Mouse (Mus musculus): ENCODE data around the gene Chil1.

Gene Chil1

GRCm38 (mm10) chr1:134182025-134182424 lies at the start of gene Chil1:
Chil1 (plus strand) TSS chr1:134182176.
- DNase-seq: no peak

- no peak for DNase-seq
Observed at GRCm38 (mm10) chr1:134133316-134133715, 48.7 kb upstream of the Chil1 start.

GRCm38 (mm10) chr1:134136351-134136750 lies 45.6 kb upstream of the Chil1 start:
- DNase-seq: no peak

GRCm38 (mm10) chr1:134138424-134138823 lies 43.6 kb upstream of the Chil1 start:
- no peak for DNase-seq

- no peak for DNase-seq
Observed at GRCm38 (mm10) chr1:134142363-134142794, 39.6 kb upstream of the Chil1 start.

- DNase-seq: peak; percentile 34
Observed at GRCm38 (mm10) chr1:134146066-134146465, 35.9 kb upstream of the Chil1 start.

- DNase-seq: no peak
Observed at GRCm38 (mm10) chr1:134150076-134150475, 31.9 kb upstream of the Chil1 start.

- DNase-seq: no peak
Observed at GRCm38 (mm10) chr1:134150745-134151144, 31.2 kb upstream of the Chil1 start.

- DNase-seq: peak; percentile 73
Observed at GRCm38 (mm10) chr1:134151655-134152412, 30.1 kb upstream of the Chil1 start.

- DNase-seq: no peak
Observed at GRCm38 (mm10) chr1:134152626-134153590, 29.1 kb upstream of the Chil1 start.

- no peak for DNase-seq
Observed at GRCm38 (mm10) chr1:134154121-134154520, 27.9 kb upstream of the Chil1 start.

GRCm38 (mm10) chr1:134154655-134155054 lies 27.3 kb upstream of the Chil1 start:
- no peak for DNase-seq

GRCm38 (mm10) chr1:134160404-134160803 lies 21.6 kb upstream of the Chil1 start:
- DNase-seq: no peak

GRCm38 (mm10) chr1:134161399-134161798 lies 20.6 kb upstream of the Chil1 start:
- DNase-seq: no peak

- no peak for DNase-seq
Observed at GRCm38 (mm10) chr1:134162510-134163225, 19.3 kb upstream of the Chil1 start.

- no peak for DNase-seq
Observed at GRCm38 (mm10) chr1:134163476-134163875, 18.5 kb upstream of the Chil1 start.

GRCm38 (mm10) chr1:134164454-134164853 lies 17.5 kb upstream of the Chil1 start:
- no peak for DNase-seq

GRCm38 (mm10) chr1:134166547-134166946 lies 15.4 kb upstream of the Chil1 start:
- DNase-seq: no peak

GRCm38 (mm10) chr1:134167416-134168305 lies 14.3 kb upstream of the Chil1 start:
- no peak for DNase-seq

GRCm38 (mm10) chr1:134168567-134168966 lies 13.4 kb upstream of the Chil1 start:
- DNase-seq: no peak

- DNase-seq: no peak
Observed at GRCm38 (mm10) chr1:134168985-134169697, 12.8 kb upstream of the Chil1 start.

All from layer of hippocampus, adult 9-11 months (tissue).